In the genomic region with DNA sequence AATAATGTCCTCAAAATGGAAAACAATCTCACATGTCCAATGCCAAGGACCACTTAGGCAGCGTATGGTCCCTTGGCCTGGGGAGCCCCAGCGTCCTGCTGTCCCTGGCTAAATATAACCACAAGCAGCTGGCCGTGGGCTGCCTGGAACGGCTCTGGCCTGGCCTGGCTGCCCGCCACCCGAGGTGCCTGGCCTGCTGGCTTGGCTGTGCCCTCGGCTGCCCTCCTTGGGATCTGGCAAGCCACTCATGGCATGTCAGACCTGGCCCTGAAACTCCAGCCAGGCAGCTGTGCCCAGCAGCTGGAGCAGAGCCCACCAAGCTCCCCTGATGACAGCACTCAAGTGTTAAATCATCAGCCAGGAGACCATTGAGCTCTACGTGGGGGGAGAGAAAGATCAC, we compare ENCODE assay signal across 9 mouse cellular contexts.
DNase-seq lines count a peak whose midpoint lies in the region; ATAC-seq and TF ChIP-seq lines count a peak whose summit lies in the region.
"Had no signal": no experiment of that assay in that cellular context is flagged by ENCODE, and none has a peak within 500 bp of the region (broad histone marks: within the 10 kb centered on the region; RNA-seq: fewer than 3 reads in every experiment).

No protein-coding gene starts in this region.

- no peak overlapping the region for H3K9ac ChIP-seq in intestine, embryonic 14.5 days (ENCODE audit: low read length)
- no peak overlapping the region for H3K9ac ChIP-seq in intestine, postnatal 0 days (ENCODE audit: low read depth, low read length)
- no peak overlapping the region for H3K9ac ChIP-seq in midbrain, embryonic 12.5 days (replicated peaks)
- H3K9ac ChIP-seq in liver, postnatal 0 days (replicated peaks): no peak overlapping the region
- H3K9ac ChIP-seq: limb, embryonic 13.5 days had no signal

- no peaks in the 10 kb centered on the region for H3K9me3 ChIP-seq in intestine, embryonic 14.5 days (ENCODE audit: control insufficient read depth, low read length)
- H3K9me3 ChIP-seq in intestine, postnatal 0 days (ENCODE audit: control insufficient read depth): no peaks in the 10 kb centered on the region
- no peaks in the 10 kb centered on the region for H3K9me3 ChIP-seq in embryonic facial prominence, embryonic 10.5 days
- no peaks in the 10 kb centered on the region for H3K9me3 ChIP-seq in midbrain, embryonic 12.5 days
- no peaks in the 10 kb centered on the region for H3K9me3 ChIP-seq in liver, postnatal 0 days (ENCODE audit: low read length)
- H3K9me3 ChIP-seq: limb, embryonic 13.5 days had no signal

- H3K4me2 ChIP-seq in intestine, embryonic 14.5 days (ENCODE audit: low read length): no peak overlapping the region
- H3K4me2 ChIP-seq in intestine, postnatal 0 days (replicated peaks; ENCODE audit: low read depth): no peak overlapping the region
- H3K4me2 ChIP-seq in midbrain, embryonic 12.5 days (replicated peaks): no peak overlapping the region
- no peak overlapping the region for H3K4me2 ChIP-seq in liver, postnatal 0 days (ENCODE audit: low read depth, low read length)
- H3K4me2 ChIP-seq: limb, embryonic 13.5 days had no signal

- H3K27ac ChIP-seq in intestine, embryonic 14.5 days (ENCODE audit: low read depth): no peak overlapping the region
- H3K27ac ChIP-seq in intestine, postnatal 0 days (ENCODE audit: low read depth, low read length): no peak overlapping the region
- H3K27ac ChIP-seq in embryonic facial prominence, embryonic 10.5 days (replicated peaks): 0 out of 2 replicates have a peak overlapping the region, but pooled peaks have one; percentile 30
- peak overlapping the region; percentile 68 for H3K27ac ChIP-seq in midbrain, embryonic 12.5 days (replicated peaks)
- H3K27ac ChIP-seq in liver, postnatal 0 days (ENCODE audit: low read depth): no peak overlapping the region
- H3K27ac ChIP-seq: limb, embryonic 13.5 days had no signal

- 36% methylated on average over 8 of the region's 8 CpGs for WGBS in intestine, embryonic 14.5 days
- 48% methylated on average over 8 of the region's 8 CpGs for WGBS in intestine, postnatal 0 days
- WGBS in embryonic facial prominence, embryonic 10.5 days: 52% methylated on average over 8 of the region's 8 CpGs
- 49% methylated on average over 8 of the region's 8 CpGs for WGBS in midbrain, embryonic 12.5 days
- whole genome bisulfite sequencing in liver, postnatal 0 days (ENCODE audit: insufficient replicate concordance): 45% methylated on average over 8 of the region's 8 CpGs

- ATAC-seq in intestine, embryonic 14.5 days (replicated peaks; ENCODE audit: low FRiP score, low TSS enrichment, low read depth): no peak
- no peak for ATAC-seq in intestine, postnatal 0 days
- ATAC-seq in midbrain, embryonic 12.5 days (ENCODE audit: low FRiP score, low read depth): no peak
- no peak for ATAC-seq in liver, postnatal 0 days

- peak; percentile 46 for DNase-seq in intestine, embryonic 14.5 days (ENCODE audit: low spot score)
- peak; percentile 80 for DNase-seq in NIH3T3 (ENCODE audit: low read depth)
- DNase-seq in embryonic facial prominence, embryonic 10.5 days (ENCODE audit: low spot score): no peak
- DNase-seq in heart, postnatal 25 days (ENCODE audit: low spot score): peak; percentile 66
- DNase-seq in thymus, postnatal 25 days: no peak
- DNase-seq in liver, postnatal 0 days: no peak

- 0 out of 2 replicates have a peak, but pooled peaks cover 2% of the 10 kb centered on the region for H3K27me3 ChIP-seq in intestine, embryonic 14.5 days (replicated peaks; ENCODE audit: control insufficient read depth, insufficient read depth, low read length)
- H3K27me3 ChIP-seq in intestine, postnatal 0 days (replicated peaks; ENCODE audit: control insufficient read depth, insufficient read depth, low read length): no peaks in the 10 kb centered on the region
- peaks cover 23% of the 10 kb centered on the region for H3K27me3 ChIP-seq in embryonic facial prominence, embryonic 10.5 days (replicated peaks; ENCODE audit: low read depth, poor library complexity, severe bottlenecking)
- H3K27me3 ChIP-seq in midbrain, embryonic 12.5 days: peaks cover 8% of the 10 kb centered on the region; the same call in 1 of the 2 replicates
- H3K27me3 ChIP-seq in liver, postnatal 0 days (ENCODE audit: insufficient read depth, low read length): no peaks in the 10 kb centered on the region

- intact Hi-C loops in heart, postnatal 25 days (cut with DNase I): loop anchor here (10.0 kb wide), 1 partner anchor 315 kb away; no protein-coding TSS in a partner anchor

- no peak overlapping the region for H3K4me3 ChIP-seq in intestine, embryonic 14.5 days (ENCODE audit: low read depth, low read length)
- no peak overlapping the region for H3K4me3 ChIP-seq in intestine, postnatal 0 days (ENCODE audit: low read depth, low read length)
- H3K4me3 ChIP-seq in embryonic facial prominence, embryonic 10.5 days: no peak overlapping the region
- H3K4me3 ChIP-seq in midbrain, embryonic 12.5 days: no peak overlapping the region
- H3K4me3 ChIP-seq in liver, postnatal 0 days (ENCODE audit: low read depth, low read length): no peak overlapping the region
- H3K4me3 ChIP-seq: limb, embryonic 13.5 days had no signal

- H3K4me1 ChIP-seq in intestine, embryonic 14.5 days (replicated peaks; ENCODE audit: control insufficient read depth, insufficient read depth, low read length): 0 out of 2 replicates have a peak, but pooled peaks cover 4% of the 10 kb centered on the region
- H3K4me1 ChIP-seq in intestine, postnatal 0 days (replicated peaks; ENCODE audit: control insufficient read depth, insufficient read depth, low read length): no peaks in the 10 kb centered on the region
- H3K4me1 ChIP-seq in embryonic facial prominence, embryonic 10.5 days: peaks cover 50% of the 10 kb centered on the region
- H3K4me1 ChIP-seq in midbrain, embryonic 12.5 days: peaks cover 67% of the 10 kb centered on the region
- no peaks in the 10 kb centered on the region for H3K4me1 ChIP-seq in liver, postnatal 0 days (ENCODE audit: insufficient read depth)

- H3K36me3 ChIP-seq in intestine, embryonic 14.5 days (ENCODE audit: control insufficient read depth, insufficient read depth, low read length): no peaks in the 10 kb centered on the region
- H3K36me3 ChIP-seq in intestine, postnatal 0 days (ENCODE audit: control insufficient read depth, insufficient read depth): no peaks in the 10 kb centered on the region
- no peaks in the 10 kb centered on the region for H3K36me3 ChIP-seq in embryonic facial prominence, embryonic 10.5 days (replicated peaks)
- H3K36me3 ChIP-seq in midbrain, embryonic 12.5 days: no peaks in the 10 kb centered on the region
- H3K36me3 ChIP-seq in liver, postnatal 0 days (replicated peaks; ENCODE audit: insufficient read depth, low read length): no peaks in the 10 kb centered on the region
- H3K36me3 ChIP-seq: limb, embryonic 13.5 days had no signal

- no peak for TF ChIP-seq EP300 in liver, postnatal 0 days (IDR thresholded peaks at IDR 0.05; ENCODE audit: low read depth)

- no peak for TF ChIP-seq CTCF in intestine, postnatal 0 days (IDR thresholded peaks at IDR 0.05; ENCODE audit: low read depth)
- no peak for TF ChIP-seq CTCF in liver, postnatal 0 days (IDR thresholded peaks at IDR 0.05; ENCODE audit: low read depth)

Comparison
In these comparisons a context has a peak if more than half of its experiments do, and no peak if none do; other contexts are left out.
1. DNase-seq: peak in intestine, embryonic 14.5 days (single experiment), NIH3T3 (single experiment) and heart, postnatal 25 days (single experiment); none in embryonic facial prominence, embryonic 10.5 days (single experiment), thymus, postnatal 25 days (single experiment) and liver, postnatal 0 days (single experiment).
2. H3K27ac ChIP-seq: peak in embryonic facial prominence, embryonic 10.5 days (single experiment) and midbrain, embryonic 12.5 days (single experiment); none in intestine, embryonic 14.5 days (single experiment), intestine, postnatal 0 days (single experiment) and liver, postnatal 0 days (single experiment).